Mouse (Mus musculus) layer of hippocampus, postnatal 36 days (tissue): Measurements from ENCODE around the gene Tcp10c. TPM values are rescaled to one million over a fixed set of nuclear protein-coding genes. Genes with fewer than 3 reads are reported as not detected.
"Not testable (repeated sequence)": the region's sequence is repeated elsewhere in the genome, so short reads cannot be mapped to it uniquely, and the experiment has no call there.

Source experiments
- DNase-seq, 2 experiments: peaks; one replicate each; pipeline ENCODE4 v3.0.0; 2022
- total RNA-seq, 2 experiments: library from RNA; stranded (reverse); gene quantifications; 2 replicates each; pipeline ENCODE4 v1.2.3; 2021

Tcp10c gene
- total RNA-seq, 2 experiments from 2014 or later = not detected

DNA sequence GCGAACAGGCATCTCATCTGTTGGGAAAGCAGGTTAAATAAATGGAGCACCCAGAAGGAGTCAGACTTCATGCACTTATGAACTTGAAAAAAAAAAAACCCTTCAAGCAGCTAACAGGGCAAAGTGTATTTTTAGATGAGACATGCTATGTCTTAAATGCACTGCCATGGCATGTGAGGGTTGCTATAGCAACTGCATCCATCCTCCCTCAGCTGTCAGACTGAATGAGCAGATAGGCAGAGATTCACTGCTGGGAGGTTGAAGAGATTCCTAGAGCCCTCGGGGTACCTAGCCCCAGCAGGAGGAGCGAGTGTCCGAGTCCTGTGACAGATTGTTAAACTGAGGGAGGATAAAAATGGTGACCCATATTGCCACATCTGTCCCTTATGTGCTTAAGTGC is 36.6 kb downstream of the Tcp10c start:
- DNase-seq = not testable (repeated sequence)

DNA sequence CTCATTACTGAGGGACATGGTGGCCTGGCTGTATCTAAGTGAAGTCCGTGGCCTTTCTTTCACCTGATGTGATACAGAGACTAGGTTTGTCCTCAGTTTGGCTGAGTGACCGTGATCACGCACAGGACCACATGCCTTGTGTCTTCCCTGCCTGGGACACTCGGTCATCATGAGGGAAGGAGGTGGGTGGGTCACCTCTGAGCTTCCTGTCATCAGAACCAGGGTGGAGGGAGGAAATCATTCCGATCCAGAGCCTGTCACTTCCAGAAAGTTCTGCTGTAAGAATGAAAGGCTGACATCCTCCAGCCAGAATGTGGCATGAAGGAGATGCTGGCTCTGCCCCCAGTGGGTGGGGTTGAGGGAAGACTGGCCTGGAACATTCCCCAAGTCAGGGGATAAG is 45.6 kb downstream of the Tcp10c start:
- DNase-seq = not testable (repeated sequence)

DNA sequence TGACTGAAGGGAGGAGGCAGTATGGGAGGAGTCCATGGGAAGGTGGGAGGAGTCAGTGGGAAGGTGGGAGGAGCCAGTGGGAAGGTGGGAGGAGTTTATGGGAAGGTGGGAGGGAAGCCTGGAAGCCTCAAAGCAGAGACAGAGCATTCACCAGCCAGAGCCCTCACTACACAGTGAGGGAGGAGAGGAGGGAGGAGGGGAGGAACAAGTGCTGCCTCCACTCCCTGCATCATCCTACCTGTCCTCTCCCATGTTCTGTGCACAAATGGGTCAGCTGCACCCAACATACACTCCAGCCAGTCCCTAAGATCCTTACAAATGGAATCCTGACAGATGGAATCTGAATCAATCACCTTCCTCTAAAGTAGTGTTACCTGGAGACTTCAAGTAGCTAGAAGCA is 47.7 kb downstream of the Tcp10c start:
- not testable (repeated sequence) for DNase-seq

DNA sequence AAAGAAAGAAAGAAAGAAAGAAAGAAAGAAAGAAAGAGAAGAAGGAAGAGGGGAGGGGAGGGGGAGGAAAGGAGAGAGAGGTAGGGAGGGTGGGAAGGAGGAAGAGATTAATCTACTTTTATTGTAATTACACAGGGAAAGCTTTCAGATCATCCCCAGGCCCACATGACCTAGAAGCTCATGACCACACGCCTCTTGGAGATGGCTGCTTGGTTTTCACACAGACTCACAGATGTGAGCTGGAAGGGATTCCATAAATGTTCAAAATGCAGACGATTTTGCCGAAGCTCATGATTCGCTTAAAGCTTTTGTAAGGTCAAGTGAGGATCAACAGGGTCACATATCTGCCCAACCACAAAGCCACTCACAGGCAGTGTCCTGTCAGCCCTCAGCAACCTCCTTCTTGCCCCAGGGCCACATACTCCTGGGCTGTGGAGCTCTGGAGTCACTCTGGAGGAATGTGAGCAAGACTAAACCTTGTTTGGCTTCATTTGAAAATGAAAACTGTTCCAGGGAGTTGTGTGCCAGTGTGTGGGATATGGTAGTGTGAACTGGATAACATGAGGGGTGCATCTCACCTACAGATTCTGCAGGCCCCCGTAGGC is 49.3 kb downstream of the Tcp10c start:
- not testable (repeated sequence) for DNase-seq

DNA sequence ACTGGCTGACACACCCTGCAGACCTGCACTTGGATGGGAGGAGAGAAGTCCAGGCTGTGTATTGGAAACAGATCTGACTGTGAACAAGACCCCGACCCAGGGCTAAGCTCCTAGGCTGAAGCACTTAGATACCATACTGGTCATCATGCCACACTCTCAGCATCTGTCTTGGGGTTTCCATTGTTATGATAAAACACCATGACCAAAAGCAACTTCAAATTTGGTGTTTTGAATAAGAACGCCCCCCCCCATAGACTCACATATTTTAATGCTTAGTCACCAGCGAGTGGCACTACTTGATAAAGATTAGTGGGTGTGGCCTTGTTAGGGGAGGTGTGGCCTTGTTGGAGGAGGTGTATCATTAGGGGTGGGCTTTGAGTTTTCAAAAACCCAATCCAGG is 51.7 kb downstream of the Tcp10c start:
- DNase-seq = not testable (repeated sequence)

DNA sequence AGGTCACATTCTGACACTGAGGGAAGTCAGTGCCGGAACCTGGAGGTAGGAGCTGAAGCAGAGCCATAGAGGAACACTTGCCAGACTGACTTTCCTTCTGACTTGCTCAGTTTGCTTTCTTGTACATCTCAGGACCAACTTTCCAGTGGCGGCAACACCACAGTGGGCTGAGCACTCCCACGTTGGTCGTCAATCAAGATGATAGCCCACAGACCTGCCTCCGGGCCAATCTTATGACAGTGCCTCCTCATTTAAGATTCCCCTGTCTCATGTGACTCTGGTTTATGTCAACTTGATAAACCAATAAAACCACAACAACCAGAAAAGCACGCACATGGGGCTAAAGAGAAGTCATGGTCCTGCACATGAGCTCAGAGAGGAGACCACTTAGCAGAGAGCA is 52.3 kb downstream of the Tcp10c start:
- DNase-seq = not testable (repeated sequence)

DNA sequence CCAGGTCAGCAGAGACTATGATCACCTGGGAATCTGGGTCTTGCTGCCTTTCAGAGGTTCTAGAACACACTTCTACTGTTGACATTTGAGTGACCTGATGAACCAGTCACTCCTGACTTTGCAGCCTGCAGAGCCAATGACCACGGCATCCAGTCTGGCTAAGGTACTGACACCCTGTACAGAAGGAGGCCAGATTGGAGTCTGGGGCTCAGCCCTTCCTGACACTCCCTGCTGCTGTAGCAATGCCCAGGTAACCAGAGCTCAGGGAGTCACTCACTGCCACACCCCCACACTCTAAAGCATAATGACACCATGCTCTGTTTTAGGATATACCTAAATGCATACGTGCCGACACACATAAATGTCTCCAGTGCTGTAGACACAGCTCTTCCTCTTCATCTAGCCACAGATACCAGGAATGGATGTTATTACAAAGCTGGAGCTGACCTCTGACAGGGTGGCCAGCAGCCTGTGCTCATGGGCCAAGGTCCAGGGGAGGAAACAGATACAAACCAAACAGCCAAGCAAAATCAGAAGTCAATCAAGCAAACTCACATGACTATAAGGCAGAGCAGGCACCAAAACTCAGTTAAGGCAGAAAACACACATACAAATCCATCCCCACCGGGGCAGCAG is 53.4 kb downstream of the Tcp10c start:
- DNase-seq = not testable (repeated sequence)

DNA sequence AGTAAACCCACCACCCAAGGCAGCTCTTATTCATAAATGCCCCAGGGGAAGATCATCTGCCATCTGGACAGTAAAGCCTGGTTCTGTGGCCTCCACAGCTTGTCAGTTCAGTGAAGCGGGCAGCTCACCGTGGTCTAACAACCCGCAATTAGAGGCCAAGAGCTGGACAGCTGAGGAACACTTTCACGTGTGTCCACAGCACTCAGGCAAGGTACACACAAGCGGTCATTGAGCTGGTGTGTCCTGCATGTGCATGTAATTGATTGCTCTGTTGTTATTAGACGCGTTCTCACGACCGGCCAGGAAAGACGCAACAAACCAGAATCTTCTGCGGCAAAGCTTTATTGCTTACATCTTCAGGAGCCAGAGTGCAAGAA is 53.9 kb downstream of the Tcp10c start:
- DNase-seq = not testable (repeated sequence)

DNA sequence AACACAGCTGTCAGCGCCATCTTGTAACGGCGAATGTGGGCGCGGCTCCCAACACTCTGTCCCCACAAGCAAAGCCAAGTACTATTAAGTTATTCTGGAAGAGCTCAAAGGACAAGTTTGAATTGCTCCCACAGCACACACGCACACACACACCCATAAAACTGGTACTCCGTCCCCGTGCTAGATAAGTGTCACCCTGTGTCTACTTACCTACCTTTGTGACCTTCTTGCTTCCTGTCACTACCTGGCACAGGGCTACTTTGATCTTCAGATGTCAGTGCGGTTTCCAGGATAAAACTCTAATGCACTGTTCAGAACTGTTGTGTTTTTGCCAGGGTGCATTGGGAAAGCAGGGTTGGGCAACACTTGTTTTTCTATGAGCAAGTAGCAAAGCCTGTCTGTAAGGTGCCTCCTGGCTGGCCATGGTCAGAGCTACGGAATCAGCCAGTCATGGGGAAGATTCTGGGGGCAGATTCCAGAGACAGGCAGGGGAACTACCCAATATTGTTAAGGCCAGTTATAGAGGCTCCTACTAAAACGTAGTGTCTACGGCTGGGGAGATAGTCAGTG is 66.7 kb downstream of the Tcp10c start:
- not testable (repeated sequence) for DNase-seq

DNA sequence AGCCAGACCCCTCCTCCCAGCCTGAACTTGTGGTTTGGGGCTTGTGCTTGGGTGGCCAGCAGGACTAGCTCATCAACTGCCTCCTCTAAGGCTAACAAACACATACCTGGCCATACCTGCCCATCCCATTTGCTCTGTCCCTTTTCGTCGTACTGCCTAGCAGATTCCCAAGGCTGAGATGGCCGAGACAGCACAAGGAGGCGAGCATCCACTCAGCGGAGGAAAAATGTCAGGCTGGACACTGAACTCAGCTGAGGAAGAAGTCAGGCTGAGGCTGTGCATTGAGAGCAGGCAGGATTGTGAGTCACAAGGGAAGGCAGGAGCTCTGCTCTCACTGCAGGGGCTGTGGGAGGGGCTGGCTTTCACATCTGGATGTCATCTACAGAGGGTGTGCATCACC is 68.3 kb downstream of the Tcp10c start:
- not testable (repeated sequence) for DNase-seq

DNA sequence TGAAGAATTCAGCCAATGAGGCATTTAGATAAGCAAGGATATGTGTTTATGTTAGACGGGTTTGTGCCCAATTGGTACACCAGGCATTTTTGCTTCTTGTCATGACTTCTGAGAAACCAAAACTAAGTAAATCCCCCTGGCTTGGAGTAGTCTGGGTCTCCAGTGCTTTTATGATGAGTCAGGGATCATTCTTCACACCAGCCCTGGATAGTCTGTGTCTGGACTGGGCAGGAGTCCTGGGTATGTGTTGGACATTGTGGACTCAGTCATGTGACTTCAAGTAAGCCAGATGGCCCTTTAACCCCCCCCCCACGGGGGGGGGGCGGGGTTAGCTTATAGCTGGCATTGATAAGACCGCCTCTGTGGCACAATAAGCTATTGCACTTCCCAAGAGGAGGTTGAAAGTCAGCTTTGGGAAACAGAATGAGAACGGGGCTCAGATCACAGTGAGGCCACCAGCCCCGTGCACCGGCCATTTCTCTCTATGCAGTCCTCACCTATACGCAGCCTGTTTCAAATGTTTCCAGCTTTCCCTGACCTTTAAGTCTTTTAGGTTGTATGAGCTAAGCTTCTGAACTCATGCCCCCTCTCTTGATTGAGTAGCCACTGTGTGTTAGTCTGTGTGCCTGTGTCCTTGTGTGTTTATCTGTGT is 69.1 kb downstream of the Tcp10c start:
- not testable (repeated sequence) for DNase-seq

DNA sequence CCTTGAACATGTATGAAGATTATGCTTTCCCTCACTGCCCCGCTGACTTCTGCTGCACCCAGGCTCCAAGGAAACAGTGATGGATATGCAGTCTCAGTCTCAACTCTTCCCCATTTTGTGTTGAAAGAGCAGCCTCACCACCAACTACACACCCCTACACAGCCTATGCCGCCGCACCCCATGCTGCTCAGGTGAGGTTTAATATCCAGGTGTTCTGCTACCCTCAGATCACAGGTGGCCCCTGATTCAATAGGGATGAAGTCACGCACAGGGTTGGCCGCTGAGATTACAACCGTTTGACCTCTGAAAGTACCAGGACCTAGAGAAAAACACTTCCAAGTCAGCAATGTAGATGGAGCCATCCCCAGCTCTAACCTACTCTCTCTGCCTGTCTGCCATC is 69.9 kb downstream of the Tcp10c start:
- not testable (repeated sequence) for DNase-seq

DNA sequence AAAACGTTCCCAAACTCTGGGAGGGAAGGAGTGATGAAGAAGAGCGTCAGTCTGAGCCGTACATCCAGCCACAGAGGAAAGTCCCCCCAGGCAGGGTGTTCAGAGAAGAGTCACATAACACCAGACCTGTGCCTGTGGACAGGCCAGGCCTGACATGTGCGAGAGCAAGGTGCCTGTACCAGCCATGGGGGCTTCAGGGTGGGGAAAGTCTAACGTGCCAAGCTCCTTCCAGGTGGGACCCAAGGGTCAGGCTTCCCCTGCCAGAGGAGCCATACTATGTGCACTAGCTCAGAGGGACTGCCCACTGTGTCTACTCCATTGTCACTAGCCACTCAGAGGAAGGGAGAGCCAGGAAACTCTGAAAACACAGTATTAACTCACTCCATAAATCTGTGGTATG is 71.3 kb downstream of the Tcp10c start:
- not testable (repeated sequence) for DNase-seq

DNA sequence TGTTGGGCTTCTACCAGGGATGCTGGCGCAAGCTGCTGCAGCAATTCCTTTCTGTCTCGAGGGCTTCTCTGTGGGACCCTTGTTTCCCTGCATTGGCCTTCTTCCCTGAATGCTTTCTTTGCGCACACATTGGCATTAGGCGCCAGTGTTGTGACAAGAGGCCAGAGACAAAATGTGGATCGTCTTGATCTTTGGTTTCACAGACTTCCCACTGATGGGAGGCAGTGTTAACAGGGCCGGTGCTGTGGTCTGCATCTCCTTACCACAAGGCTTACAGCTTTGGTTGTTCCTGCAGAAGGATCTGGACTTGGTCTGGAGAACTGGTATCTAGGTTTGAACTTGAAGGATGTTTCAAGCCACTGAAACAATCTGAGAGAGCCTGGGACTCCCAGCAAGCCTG is 72.1 kb downstream of the Tcp10c start:
- DNase-seq = not testable (repeated sequence)

Other genes starting within 250 kb of the Tcp10c start
- not detected for gene Unc93a, start 222.8 kb upstream of the Tcp10c start, total RNA-seq
- not detected for gene Smok2a, start 133.4 kb upstream of the Tcp10c start, total RNA-seq
- not detected for gene Smok2b, start 124.3 kb upstream of the Tcp10c start, total RNA-seq